Mouse (Mus musculus) retina, postnatal 7 days (tissue): ENCODE measurements around the gene Hspa4l.
"Not testable (repeated sequence)": the region's sequence is repeated elsewhere in the genome, so short reads cannot be mapped to it uniquely, and the experiment has no call there.

Experiments used
- DNase-seq: peaks from one replicate; pipeline ENCODE4 v3.0.0-alpha.2; 2012; ENCODE audit warnings: low read depth, low spot score

Gene Hspa4l

DNA sequence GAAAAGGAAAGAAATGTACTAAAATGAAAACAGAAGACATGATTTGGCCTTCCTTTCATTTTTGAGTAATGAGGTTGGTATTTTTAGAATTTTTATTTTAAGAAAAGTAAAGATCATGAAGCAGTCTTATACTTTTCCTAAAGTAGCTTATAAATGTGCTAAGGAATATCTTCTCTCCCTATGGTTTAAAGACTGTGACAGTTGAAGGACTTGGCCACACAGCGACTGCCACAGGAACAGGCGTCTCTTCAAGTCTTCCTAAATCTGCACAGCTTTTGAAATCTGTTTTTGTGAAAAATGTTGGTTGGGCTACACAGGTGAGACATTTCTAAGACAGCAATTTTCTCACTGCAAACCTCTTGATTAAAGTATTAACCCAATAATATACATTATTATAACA, 69.0 kb downstream of the Hspa4l start:
- DNase-seq, result no peak

DNA sequence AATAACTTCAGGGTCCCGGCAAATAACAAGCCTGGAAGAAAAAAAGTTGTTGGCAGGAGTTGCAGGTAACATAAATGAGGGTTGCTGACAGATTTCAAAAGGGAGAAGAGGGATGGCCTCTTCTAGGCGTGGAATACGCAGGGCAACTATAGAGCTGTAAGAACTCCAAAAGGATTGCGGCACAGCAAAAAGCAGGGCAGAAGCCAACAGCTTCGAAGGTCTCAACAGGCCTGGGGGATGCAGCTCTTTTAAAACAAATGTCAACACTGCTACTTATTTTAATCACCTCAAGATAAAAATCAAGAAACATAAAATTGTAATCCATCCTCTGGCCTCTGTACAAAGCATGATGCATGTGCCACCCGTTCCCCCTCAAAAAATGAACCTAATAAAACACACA, 101.2 kb downstream of the Hspa4l start:
- not testable (repeated sequence) for DNase-seq
